Mouse (Mus musculus): ENCODE measurements around the gene Ogfod1. TPM values are rescaled to one million over a fixed set of nuclear protein-coding genes. Genes with fewer than 3 reads are reported as not detected.

Ogfod1 gene
- total and polyA plus RNA-seq, 2 experiments = 4.1 to 8.0 TPM

- DNase-seq (ENCODE audit: extremely low read depth, low read depth, low spot score) = no peak
- Histone ChIP-seq H3K9ac (ENCODE audit: low read depth, low read length) (no peak overlapping the region), H3K27ac (replicated peaks; ENCODE audit: insufficient read depth, low read depth, low read length) (no peak overlapping the region), H3K27me3 (ENCODE audit: control insufficient read depth, insufficient read depth, low read length) (no peaks in the 10 kb centered on the region), H3K4me3 (ENCODE audit: insufficient read depth, low read depth, low read length) (no peak overlapping the region), H3K79me2 (ENCODE audit: control insufficient read depth, insufficient read depth, low read length) (no peaks in the 10 kb centered on the region), H3K4me1 (ENCODE audit: control insufficient read depth, insufficient read depth, low read length) (no peaks in the 10 kb centered on the region), H3K36me3 (ENCODE audit: control insufficient read depth, insufficient read depth, low read length) (no peaks in the 10 kb centered on the region)
- 58% methylated on average over 1 of the region's 1 CpGs for WGBS
- TF ChIP-seq CTCF (IDR thresholded peaks at IDR 0.05; ENCODE audit: low read depth, low read length) (no peak), POLR2A (IDR thresholded peaks at IDR 0.05; ENCODE audit: extremely low read depth, insufficient read depth, low read length) (no peak)
These were observed 76.4 kb downstream of the Ogfod1 start for GRCm38 (mm10) chr8:94113435-94113834.

GRCm38 (mm10) chr8:94113972-94114371 lies 77.0 kb downstream of the Ogfod1 start:
- H3K4me3 ChIP-seq (ENCODE audit: insufficient read depth, low read depth, low read length) = no peak overlapping the region
- H3K27ac ChIP-seq (replicated peaks; ENCODE audit: insufficient read depth, low read depth, low read length) = no peak overlapping the region
- H3K4me1 ChIP-seq (ENCODE audit: control insufficient read depth, insufficient read depth, low read length) = no peaks in the 10 kb centered on the region
- H3K27me3 ChIP-seq (ENCODE audit: control insufficient read depth, insufficient read depth, low read length) = no peaks in the 10 kb centered on the region
- no peaks in the 10 kb centered on the region for H3K79me2 ChIP-seq (ENCODE audit: control insufficient read depth, insufficient read depth, low read length)
- H3K36me3 ChIP-seq (ENCODE audit: control insufficient read depth, insufficient read depth, low read length) = no peaks in the 10 kb centered on the region
- no peak for DNase-seq (ENCODE audit: extremely low read depth, low read depth, low spot score)
- 87% methylated on average over 2 of the region's 2 CpGs for WGBS
- TF ChIP-seq CTCF (IDR thresholded peaks at IDR 0.05; ENCODE audit: low read depth, low read length) (no peak), POLR2A (IDR thresholded peaks at IDR 0.05; ENCODE audit: extremely low read depth, insufficient read depth, low read length) (no peak)
- no peak overlapping the region for H3K9ac ChIP-seq (ENCODE audit: low read depth, low read length)

Other genes with a start within 250 kb of the Ogfod1 start
- gene Gnao1, start 227.2 kb upstream of the Ogfod1 start, total RNA-seq (2014; rRNA removed) = under 0.01 and 0.20 TPM in 2 replicates
- 0.19 and 0.26 TPM in 2 replicates for gene Gnao1, start 227.2 kb upstream of the Ogfod1 start, polyA plus RNA-seq (2012; rRNA removed)
- gene Amfr, start 24.4 kb upstream of the Ogfod1 start, total RNA-seq (2014; rRNA removed) = 239 and 281 TPM in 2 replicates
- 263 and 284 TPM in 2 replicates for gene Amfr, start 24.4 kb upstream of the Ogfod1 start, polyA plus RNA-seq (2012; rRNA removed)
- gene Nudt21, start 167 bp upstream of the Ogfod1 start, total RNA-seq (2014; rRNA removed) = 16.7 and 24.0 TPM in 2 replicates
- gene Nudt21, start 167 bp upstream of the Ogfod1 start, polyA plus RNA-seq (2012; rRNA removed) = 26.9 and 31.4 TPM in 2 replicates
- gene Bbs2, start 61.7 kb downstream of the Ogfod1 start, total RNA-seq (2014; rRNA removed) = 2.5 and 2.9 TPM in 2 replicates
- gene Bbs2, start 61.7 kb downstream of the Ogfod1 start, polyA plus RNA-seq (2012; rRNA removed) = 2.2 and 3.0 TPM in 2 replicates
- not detected in 2 replicates for gene Mt4, start 100.0 kb downstream of the Ogfod1 start, total RNA-seq (2014; rRNA removed)
- gene Mt4, start 100.0 kb downstream of the Ogfod1 start, polyA plus RNA-seq (2012; rRNA removed) = not detected in 2 replicates
- not detected in 2 replicates for gene Mt3, start 115.4 kb downstream of the Ogfod1 start, total RNA-seq (2014; rRNA removed)
- gene Mt3, start 115.4 kb downstream of the Ogfod1 start, polyA plus RNA-seq (2012; rRNA removed) = 0.21 TPM in 1 of 2 replicates, not detected in the other
- 120 and 122 TPM in 2 replicates for gene Mt2, start 135.5 kb downstream of the Ogfod1 start, total RNA-seq (2014; rRNA removed)
- 9.4 and 162 TPM in 2 replicates for gene Mt2, start 135.5 kb downstream of the Ogfod1 start, polyA plus RNA-seq (2012; rRNA removed)
- 270 and 333 TPM in 2 replicates for gene Mt1, start 141.9 kb downstream of the Ogfod1 start, total RNA-seq (2014; rRNA removed)
- gene Mt1, start 141.9 kb downstream of the Ogfod1 start, polyA plus RNA-seq (2012; rRNA removed) = 388 and 1,689 TPM in 2 replicates
- 2.3 and 3.2 TPM in 2 replicates for gene Nup93, start 177.4 kb downstream of the Ogfod1 start, total RNA-seq (2014; rRNA removed)
- gene Nup93, start 177.4 kb downstream of the Ogfod1 start, polyA plus RNA-seq (2012; rRNA removed) = 3.4 and 4.6 TPM in 2 replicates